Mouse (Mus musculus): ENCODE results near the gene Asb16.

The Asb16 gene

DNA sequence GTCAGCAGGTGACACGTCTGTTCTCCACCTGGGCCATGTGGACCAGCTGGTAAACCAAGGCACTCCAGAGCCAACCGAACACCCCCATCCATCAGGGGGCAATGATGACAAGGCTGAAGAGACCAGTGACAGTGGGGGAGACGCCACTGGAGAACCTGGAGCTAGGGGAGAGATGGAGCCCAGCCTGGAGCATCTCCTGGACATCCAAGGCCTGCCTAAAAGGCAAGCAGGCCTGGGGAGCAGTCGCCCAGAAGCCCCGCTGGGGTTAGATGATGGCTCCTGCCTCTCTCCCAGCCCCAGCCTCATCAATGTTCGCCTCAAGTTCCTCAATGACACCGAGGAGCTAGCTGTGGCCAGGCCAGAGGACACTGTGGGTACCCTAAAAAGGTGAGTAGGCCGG lies 18.9 kb downstream of the Asb16 start:
- in situ Hi-C loops (cut with MboI, MseI) = no loop called here

DNA sequence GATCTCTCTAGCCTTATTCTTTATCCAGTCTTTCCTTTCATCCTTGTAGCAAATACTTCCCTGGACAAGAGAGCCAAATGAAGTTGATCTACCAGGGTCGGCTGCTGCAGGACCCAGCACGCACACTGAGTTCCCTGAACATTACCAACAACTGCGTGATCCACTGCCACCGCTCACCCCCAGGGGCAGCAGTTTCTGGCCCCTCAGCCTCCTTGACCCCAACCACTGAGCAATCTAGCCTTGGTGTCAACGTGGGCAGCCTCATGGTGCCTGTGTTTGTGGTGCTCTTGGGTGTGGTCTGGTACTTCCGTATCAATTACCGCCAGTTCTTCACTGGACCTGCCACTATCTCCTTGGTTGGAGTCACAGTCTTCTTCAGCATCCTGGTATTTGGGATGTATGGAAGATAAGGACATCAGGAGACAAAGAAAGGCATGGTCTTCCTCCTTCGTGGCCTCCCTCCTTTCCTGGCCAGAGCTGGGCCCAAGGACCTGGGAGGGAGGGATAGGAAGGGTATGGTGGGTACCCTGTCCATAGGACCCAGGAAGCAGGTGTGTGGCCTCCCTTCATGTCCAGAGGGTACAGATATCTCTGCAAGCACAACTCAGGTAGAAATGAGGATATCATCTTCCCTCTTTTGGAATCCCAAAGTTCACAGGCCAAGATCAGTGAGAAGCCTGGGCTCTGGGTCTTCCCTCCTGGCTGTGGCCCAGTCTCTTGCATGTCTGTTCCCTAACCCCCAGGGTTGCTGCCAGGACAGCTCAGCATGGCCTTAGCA lies 19.7 kb downstream of the Asb16 start:
- in situ Hi-C loops (cut with MboI, MseI) = no loop called here

DNA sequence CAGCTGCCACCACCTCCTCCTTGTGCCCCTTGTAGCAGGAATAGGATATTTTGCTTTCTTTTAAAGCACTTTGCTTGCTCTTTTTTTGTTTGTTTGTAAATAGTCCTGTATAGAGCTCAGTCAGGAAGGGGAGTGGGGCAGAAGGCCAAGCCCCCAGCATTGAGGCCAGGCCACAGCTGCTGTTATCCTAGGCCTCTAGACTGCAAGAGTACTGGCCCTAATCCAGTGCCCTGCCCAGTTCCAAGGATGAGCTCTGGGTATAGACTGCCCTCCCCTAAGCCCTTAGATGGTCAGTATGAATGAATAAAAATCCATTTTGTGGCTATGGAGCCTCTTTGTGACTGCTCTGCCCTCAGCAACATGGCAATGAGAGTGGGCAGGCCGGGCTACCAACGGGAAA lies 20.4 kb downstream of the Asb16 start:
- in situ Hi-C loops (cut with MboI, MseI) = no loop called here

DNA sequence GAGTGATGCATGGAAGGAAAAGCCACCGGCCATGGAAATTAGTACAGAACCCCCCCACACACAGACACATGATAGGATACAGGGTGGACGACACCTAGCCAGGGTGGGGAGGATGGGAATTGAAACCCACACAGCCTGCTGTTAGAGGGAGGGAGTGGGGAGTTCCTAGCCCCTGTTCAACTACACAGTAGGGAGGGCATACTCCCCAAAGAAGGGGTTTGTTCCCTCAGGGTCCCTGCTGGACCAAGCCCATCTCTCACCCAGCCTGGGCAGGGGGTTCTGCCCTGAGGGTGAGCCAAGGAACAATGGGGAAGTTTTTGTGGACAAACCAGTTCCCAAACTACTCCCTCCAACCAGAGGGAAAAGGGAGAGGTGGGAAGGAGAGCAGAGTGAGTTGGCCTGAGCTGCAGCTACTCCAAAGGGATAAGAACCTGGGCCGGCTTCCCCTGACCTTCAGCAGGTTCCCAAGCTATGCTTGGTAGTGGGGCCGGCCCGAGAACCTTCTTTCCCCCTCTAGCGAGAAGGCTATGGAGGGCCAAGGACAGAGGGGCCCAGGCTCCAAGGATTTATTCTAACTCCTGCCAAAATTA lies 21.1 kb downstream of the Asb16 start:
- in situ Hi-C loops (cut with MboI, MseI) = no loop called here

DNA sequence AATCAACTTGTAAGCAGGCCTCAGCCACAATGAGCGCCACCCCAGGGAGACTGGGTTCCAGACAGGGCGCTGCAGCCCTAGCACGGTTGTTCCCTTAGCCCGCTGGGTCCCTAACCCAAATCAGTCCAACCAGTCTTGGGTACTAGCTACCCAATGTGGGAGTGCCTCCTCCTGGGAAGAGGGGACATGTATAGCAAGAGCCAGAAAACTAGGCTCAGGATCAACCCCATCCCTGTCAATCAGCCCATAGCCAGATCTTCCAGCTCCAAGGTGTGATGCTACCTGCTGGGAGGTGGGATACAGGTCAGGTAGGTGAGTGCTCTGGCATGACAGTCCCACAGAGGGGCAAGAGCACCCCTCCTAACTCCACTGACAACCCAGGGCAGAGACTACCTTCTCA lies 21.6 kb downstream of the Asb16 start:
- in situ Hi-C loops (cut with MboI, MseI) = no loop called here

DNA sequence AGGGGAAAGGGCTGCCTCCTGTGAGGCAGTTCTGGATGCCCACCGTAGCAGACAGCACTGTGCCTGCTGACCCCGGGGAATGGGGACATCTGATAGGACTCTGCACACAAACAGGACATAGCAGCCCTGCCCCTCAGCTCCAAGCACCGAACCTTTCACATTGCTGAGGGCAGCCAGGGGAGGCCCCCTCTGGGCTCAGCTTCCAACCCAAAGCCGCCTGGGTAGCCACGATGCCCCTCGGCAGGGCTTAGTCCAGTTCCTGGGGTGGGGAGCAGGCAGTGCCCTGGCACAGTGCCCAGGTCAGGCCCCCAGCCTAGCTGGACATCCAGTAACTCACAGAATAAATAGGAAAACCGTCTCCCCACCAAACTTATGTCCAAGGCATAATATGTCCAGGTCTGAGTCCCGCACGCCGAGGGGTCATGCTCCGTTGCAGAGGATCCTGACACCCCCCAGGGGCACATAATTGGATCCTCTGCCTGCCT lies 22.6 kb downstream of the Asb16 start:
- in situ Hi-C loops (cut with MboI, MseI) = no loop called here

DNA sequence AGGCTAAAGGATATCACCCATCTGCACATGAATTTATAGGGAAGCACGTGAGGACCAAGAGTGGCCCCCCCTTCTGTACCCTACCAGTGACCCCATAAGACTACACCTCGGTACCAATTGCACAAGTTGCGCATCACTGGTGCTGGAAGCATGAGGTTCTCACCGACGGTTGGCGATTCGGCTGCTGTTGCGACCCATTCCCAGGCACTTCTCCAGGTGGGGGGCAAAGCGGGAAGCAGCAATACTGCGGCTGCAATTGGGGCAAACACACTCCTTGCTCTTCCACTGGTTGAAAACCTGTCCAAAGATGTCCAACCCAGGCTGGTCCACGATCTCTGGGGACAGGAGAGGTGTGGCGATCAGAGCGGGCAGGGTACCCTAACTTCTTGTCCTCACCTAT lies 25.4 kb downstream of the Asb16 start:
- in situ Hi-C loops (cut with MboI, MseI) = no loop called here

DNA sequence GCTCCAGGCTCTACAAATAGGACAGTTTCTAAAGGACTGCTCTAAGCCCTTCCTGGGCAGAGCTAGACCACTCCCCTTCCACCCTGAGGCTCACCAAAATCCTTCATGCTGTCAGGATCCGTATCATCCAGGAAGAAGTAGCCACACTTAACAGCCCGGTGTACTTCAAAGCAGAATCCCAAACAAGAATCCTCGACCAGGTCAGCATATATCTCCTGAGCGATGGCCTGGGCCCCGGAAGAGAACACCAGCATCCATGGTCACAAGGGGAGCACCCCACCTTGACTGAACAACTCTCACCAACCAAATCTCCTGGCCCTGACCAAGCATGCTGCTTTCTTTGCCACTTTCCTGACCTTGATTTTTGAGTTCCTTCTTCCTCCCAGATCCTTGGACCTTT lies 25.9 kb downstream of the Asb16 start:
- in situ Hi-C loops (cut with MboI, MseI) = no loop called here

DNA sequence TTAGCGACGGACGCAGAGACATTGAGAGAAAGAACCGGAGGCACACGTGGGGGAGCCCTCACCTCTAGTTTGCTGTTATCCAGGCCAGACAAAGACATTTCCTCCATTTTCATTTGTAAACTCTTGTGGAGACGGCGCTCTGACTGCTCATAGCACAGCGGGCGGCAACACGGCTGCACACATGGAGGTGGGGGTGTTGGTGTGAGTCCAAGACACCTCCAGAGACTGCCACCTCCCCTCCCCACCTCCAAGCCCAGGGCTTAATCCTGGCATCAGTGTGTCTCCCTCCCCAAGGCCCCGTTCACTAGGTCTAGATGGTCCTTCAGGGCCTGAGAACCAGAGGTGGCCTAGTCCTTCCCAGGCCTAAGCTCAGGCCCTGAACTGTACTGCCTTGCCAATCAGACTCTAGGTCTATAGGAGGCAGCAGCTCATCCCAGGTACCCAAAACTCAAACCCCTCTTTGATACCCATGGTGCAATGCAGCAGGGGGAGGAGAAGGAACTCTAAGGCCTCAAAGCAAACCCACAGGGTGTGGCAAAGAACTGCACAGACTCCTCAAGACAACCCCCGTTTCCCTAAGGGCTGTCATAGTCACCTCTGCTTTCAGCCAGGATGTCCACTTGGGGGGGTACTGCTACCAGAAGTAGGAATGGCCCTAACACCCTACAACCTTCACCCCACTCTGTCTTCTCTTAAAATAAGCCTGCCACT lies 26.5 kb downstream of the Asb16 start:
- in situ Hi-C loops (cut with MboI, MseI) = no loop called here

DNA sequence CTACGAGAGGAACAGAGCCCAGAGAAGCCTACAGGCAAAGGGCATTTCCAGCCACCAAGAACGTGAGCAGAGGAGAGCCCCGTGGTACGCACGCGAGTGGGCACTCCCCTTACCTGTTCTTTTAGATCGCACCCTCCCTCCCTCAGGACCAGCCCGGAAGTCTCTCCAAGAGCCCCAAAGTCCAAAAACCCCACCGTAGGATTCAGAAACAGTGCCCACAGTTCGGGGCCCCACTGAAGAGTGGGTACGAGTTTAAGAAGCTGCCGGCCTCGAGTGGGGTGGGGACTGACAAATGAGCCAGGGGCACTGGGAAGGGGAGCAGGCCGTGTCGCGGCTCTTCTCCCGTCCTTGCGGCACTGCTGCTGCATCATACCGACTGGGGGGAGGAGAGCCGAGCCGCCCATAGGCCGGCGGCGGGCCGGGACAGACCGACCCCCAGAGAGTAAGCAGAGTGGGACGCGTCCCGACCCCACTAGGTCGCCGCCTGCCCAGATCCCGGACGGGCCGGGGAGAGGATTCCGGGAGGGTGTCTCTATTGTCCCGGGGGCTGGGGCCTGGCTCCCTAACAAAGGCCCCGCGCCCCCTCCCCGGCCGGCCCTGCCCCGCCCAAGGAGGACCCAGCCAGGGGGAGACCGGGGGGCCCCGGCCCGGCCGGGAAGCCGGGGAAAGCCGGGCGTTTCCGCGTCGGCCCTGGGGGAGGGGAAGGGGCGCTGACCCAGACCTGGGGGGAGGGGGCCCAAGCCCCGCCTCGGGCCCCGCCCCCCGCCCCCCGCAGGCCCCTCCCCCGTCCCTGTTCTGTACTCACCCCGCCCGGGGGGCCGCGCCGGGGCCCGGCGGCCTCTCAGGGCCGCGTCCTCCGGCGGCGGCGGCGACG lies 27.3 kb downstream of the Asb16 start:
- in situ Hi-C loops (cut with MboI, MseI) = no loop called here

DNA sequence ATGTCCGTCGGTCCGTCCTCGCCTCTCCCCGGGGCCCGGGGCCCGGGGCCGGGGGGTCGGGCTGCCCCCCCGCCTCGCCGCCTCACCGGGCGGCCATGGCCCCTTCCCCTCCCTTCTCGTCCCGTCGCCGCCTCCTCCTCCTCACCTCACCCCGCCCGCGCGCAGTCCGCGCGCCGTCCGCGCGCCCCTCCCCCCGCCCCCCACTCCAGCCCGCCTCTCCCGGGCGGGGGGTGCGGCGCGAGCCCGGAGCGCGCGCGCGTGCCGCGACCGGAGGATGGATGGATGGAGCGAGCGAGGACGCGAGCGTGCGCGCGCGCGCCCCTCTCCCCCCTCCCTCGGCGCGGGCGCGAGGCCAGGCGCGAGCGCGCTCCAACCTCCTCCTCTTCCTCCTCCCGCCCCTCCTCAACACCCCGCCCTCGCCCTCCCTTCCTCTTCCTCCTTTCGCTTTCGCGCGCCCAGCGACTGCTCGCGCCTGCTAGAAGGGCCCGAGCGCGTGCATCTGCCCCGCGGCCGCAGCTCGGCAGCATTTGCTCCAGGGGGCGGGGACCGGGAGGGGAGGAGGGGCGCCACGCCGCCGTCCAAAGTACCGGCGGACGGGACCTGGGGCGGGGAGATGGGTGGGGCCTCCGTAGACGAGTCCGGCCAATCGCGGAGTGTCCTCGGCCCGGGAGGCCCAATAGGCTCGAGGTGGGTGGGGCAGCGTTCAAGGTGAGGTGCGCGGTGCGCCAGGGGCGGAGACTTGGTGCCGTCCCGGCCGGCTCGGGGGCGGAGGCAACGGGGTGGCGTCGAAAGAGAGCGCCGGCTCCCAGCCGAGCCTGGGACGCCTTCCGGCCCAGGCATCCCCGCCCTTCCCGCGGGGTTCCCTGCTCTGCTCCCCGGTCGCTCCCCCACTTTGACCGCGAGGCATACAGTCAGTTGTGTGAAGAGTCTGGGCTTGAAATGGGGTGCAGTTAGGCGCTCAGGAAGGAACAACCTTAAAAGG lies 28.2 kb downstream of the Asb16 start, which contains the start of gene Atxn7l3:
Gene Atxn7l3 (minus strand): TSS at position 141 of the 982 bp plus-strand sequence.
- in situ Hi-C loops (cut with MboI, MseI) = no loop called here

DNA sequence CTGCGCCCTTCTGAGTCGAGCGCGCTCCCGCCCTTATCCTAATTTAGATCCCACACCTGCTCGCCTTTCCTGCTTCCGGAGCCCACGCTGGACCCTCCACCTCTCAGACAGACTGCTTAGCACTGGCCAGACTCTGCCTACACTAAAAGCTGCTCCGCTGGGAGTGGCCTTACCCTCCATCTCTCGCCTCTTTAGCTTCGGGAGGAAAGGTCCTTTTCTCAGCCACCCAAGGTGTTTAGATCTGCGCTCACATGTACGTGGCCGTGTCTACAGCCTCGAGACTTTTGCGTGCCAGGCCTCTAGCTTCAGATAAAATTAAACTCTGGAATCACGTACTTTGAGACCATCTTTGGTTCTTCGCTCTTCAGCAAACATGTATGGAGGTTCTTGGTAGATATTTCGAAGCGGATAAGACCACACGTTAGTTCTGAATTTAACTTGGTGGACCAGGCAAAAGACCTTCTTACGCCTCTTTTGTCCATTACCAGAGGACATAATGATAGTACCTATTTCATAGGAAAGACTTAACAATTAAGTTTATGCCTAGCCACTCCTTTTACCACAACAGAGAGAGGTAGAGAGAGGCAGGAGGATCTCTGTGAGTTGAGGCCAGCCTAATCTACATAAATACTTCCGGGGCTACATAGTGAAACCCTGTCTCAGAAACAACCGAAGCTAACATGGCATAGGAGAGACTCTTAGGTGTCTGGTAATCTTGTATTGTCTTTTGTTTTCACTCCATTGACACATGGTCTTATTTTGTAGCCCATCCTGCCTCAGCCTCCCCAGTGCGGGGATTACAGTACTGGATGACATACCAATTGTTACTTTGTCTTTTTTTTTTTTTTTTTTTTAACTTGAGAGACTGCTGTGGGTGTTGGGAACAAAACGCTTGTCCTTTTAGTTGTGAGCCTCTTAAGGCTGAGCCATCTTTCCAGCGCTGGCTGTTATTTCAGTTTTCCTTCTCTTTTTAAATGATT lies 29.3 kb downstream of the Asb16 start:
- in situ Hi-C loops (cut with MboI, MseI) = no loop called here

DNA sequence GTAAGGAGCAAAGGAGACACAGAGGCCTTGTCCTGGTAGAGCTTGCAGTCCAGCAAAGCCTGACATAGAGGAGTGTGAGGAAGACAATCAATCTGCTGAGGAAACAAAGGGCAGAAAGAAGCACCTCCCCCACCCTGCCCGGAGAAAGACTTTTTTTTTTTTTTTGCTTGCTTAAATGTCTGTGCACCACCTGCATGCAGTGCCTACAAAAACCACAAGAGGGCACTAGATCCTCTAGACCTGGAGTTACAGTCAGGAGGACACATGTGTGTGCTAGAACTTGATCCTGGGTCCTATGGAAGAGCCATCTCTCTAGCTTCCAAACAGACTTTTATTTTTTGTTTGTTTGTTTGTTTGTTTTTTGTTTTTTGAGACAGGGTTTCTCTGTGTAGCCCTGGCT lies 31.3 kb downstream of the Asb16 start:
- in situ Hi-C loops (cut with MboI, MseI) = no loop called here

DNA sequence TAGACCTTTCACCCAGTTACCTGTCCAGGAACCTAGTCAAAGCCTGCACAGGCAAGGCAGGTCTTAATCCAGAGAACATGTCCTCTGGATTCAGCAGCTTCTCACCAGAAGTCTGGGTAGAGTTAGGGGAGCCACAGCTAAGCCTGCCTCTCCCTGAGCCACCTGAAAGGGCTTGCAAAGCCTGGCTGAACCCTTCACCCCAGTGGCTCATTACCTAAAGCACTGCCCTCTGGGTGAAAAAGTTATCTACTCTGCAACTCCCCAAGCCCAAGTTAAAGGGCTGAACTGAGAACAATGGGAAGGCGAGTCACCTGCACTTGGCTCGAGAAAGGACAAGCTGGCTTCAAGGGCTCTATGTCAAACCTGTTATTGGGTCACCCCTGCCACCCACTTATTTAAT lies 35.6 kb downstream of the Asb16 start:
- in situ Hi-C loops (cut with MboI, MseI) = no loop called here

DNA sequence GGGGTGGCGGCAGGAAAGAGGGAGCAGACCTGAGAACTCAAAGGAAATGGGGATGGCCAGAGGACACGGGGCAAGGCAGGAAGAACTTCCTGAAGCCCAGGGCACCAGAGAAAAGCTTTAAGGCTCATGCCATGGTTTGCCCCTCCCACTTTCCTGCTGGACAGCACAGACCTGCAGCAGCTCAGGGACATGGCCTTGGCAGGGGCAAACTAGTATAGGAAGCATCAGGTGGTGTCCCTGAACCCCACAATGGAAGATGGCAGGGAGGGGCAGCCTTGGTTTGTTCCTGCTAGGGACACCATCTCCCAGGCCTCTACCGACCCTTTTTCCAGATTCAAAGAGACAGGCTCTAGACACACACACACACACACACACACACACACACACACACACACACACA lies 36.8 kb downstream of the Asb16 start:
- in situ Hi-C loops (cut with MboI, MseI) = no loop called here

DNA sequence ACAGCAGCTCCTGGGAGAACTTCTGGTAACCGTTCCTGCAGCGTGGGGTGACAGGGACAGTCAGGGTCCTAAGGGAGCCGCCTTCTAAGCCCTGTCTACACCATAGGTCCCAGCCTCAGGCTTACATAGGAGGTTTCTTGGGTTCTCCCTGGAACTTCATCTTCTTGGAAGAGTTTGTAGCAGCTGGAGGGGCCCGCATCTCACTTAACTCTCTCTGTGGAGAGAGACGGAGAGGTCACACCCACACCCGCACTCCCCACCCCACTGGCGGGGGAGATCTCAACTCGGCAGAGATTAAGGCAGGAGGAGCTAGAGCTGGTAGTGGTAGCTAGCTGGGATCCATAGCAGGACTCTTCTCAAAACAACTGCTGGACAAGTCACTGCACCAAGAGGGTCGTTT lies 39.6 kb downstream of the Asb16 start:
- in situ Hi-C loops (cut with MboI, MseI) = no loop called here

DNA sequence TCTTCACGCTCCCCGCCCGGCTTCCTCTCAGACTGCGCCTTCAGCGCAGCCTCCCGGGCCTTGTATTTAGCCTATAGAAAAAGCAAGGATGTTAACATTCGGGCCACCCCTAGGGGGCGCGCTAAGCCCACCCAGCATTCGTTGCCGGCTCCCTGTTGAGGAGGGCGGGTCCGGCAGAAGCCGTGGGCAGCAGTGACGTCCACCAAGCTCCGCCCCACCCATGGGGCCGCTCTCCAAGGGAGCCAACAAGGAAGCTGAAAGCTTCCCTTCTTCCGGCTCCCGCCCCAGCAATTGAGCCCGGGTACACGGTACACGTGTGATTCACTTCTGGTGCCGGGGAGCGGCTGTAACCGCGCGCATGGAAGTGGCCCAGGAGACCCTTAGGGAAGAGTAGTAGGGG lies 40.4 kb downstream of the Asb16 start:
- in situ Hi-C loops (cut with MboI, MseI) = no loop called here

DNA sequence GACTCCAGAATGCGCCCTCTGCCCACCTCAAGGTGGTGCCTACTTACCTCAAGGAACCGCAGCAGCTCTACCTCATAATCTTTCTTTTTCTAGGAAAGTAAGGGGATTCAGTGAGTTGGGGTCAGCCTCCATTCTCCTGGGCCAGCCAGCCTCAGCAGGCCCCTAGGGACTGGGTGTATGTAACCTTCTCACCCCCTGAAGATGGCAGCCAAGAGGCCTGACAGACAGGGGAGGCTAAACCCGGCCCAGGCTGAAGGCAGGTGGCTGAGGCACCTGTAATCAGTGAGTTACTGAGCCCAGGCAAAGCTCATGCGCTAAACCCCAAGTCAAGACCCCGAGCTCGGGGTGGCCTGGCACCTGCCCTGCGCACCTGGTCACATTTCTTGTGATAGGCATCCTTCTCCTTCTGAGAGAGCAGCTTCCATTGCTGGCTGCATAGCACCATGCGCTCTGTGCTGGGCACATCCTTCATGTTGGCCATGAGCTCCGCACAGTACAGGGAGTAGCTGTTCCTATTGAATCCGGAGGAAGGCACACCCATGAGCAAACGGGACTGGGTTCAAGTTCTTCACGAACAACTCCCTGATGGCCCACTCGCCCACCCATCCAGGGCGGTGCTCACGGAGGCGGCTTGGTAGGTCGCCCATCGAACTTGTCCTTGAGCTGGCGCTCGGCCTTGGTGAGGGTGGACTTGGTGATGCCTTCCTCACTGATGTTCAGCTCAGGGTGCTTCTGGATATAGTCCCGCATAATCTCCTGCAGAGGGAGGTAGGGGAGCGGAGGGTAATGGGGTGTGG lies 41.5 kb downstream of the Asb16 start:
- in situ Hi-C loops (cut with MboI, MseI) = loop anchor here (5.0 kb wide), 2 partner anchors 97 to 122 kb away; partner anchors contain the start of genes Grn and Slc25a39
